Mouse (Mus musculus) E14TG2a.4 (cell line): ENCODE measurements around the gene Rassf8.

Experiments
- CTCF ChIP-seq: conservative IDR thresholded peaks from 2 replicates; pipeline ENCODE4 v1.5.1; 2014; ENCODE audit warnings: low read length
- NANOG ChIP-seq: IDR thresholded peaks from 2 replicates; pipeline ENCODE4 v1.6.1; 2014; ENCODE audit warnings: borderline replicate concordance, low read length, mixed read lengths

GRCm38 (mm10) chr6:145815200-145815599 is 68.7 kb downstream of the Rassf8 start:
- TF ChIP-seq CTCF = 0 out of 2 replicates have a peak, but pooled peaks have one; percentile 19
- TF ChIP-seq NANOG = no peak
